Mouse (Mus musculus): ENCODE results near the gene Flrt1. TPM values are rescaled to one million over a fixed set of nuclear protein-coding genes. Genes with fewer than 3 reads are reported as not detected.
"Not testable (repeated sequence)": the region's sequence is repeated elsewhere in the genome, so short reads cannot be mapped to it uniquely, and the experiment has no call there.

Flrt1 gene
- polyA plus RNA-seq, 1 experiment from 2014 or later = 1.5 TPM

- no peak for DNase-seq (ENCODE audit: low spot score)
These were observed 35.5 kb downstream of the Flrt1 start for GRCm38 (mm10) chr19:7069781-7070763.

DNA sequence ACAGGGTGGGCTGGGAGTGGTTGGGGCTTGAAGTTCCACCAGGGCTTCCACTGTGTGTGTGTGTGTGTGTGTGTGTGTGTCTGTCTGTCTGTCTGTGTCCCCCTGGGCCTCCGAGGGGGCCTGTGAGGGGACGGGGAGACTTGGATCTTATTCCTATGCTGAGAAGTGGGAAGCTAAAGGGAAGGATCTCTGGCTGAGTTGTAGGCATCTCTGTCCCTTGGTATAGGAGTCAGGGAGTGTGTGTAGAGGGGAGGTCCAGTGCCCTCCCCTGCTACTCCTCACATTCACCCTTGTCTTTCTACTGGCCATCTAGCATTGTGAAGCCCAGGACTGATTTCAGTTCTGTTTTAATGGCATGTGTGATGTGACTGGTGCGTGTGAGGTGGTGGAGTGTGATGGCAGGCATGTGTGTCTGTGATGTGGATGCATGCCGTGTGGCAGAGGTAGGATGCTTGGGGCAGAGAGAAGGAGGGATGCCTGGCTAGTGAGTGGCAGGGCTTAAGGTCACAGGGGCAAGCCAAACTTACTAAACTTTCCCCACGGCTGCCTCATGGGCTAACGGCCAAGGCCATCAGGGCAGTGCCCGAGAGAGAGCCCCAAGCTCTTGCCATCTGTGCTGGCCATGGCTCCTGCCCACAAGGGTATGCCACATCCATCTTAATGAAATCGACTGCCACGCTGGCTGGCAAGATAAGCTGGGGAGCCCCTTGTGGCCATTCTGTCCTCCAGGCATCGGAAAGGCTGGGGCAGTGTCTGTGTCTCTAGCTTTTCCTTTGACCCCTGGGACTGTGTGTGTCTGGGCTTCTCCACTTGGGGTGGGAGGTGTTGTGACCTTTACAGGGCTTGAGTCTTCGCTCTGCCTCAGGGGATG is 36.6 kb downstream of the Flrt1 start:
- DNase-seq (ENCODE audit: low spot score) = no peak

GRCm38 (mm10) chr19:7068136-7068535 is 37.4 kb downstream of the Flrt1 start:
- DNase-seq (ENCODE audit: low spot score) = peak; percentile 73

- no peak for DNase-seq (ENCODE audit: low spot score)
These were observed 38.0 kb downstream of the Flrt1 start for GRCm38 (mm10) chr19:7067344-7068050.

DNA sequence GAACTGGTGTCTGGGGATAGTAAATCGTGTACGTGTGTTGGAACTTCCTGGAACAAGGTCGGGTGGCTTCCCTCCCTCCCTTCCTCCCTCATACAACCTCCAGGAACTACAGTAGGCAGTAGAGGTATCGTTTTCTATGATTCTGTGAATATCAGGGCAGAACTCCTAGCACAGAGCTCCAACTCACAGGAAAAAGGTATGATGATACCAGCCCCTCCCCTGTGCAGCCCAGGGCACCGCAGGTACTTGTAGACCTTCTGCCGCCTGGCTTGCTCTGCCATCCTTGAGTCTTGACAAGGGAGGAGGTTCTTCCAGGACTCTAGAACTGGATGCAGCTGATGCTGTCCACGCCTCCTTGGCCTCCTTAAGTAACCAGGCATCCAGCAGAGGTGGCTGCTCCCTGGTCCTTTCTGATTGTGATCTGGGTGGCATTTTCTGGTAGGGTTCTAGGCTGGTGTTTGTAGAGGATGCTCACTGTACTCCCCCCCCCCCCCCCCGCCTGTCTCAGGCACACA is 38.6 kb downstream of the Flrt1 start:
- DNase-seq (ENCODE audit: low spot score) = peak; percentile 44

- peak; percentile 73 for DNase-seq (ENCODE audit: low spot score)
These were observed 39.3 kb downstream of the Flrt1 start for GRCm38 (mm10) chr19:7066034-7066827.

- peak; percentile 86 for DNase-seq (ENCODE audit: low spot score)
These were observed 41.0 kb downstream of the Flrt1 start for GRCm38 (mm10) chr19:7064571-7064970.

DNA sequence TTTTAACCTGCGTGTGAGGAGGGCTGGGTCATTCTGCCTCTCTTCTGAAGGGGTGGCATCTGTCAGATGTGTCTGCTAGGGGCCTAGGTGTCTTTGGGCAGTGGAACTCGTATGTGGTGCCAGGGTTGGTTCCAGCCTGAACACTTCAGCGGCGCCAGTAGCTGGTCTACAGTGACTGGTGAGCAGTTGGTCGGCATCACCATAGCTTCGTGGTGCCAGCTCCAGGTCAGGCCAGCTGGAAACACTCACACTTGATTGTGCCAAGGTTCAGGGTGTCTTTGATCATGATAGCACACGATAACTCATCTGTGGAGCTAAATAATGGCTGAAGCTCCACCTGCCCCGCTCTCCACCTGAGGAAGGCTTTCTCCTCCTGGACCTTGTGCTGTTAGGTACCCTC is 42.6 kb downstream of the Flrt1 start:
- no peak for DNase-seq (ENCODE audit: low spot score)

GRCm38 (mm10) chr19:7062110-7062509 is 43.4 kb downstream of the Flrt1 start:
- no peak for DNase-seq (ENCODE audit: low spot score)

DNA sequence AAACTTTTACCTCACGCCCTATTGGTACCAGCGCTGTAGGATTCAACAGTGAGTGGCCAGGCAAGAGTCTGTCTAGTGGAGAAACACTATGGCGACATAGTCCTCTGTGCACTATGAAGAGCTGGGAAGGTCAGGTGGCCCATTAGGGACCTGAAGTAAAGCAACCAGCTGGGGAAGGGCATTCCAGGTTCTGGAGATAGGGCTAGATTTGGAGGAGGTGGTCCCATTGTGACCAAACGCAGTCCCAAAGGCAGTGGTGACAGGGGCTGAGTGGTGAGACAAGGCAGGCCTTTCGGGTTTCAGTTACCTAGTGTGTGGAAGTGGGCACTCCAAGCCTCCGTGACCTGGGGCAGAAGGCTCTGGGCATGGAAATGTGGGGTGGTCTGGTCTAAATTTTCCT is 47.0 kb downstream of the Flrt1 start:
- DNase-seq (ENCODE audit: low spot score) = no peak

- peak; percentile 69 for DNase-seq (ENCODE audit: low spot score)
These were observed 47.8 kb downstream of the Flrt1 start for GRCm38 (mm10) chr19:7057722-7058207.

DNA sequence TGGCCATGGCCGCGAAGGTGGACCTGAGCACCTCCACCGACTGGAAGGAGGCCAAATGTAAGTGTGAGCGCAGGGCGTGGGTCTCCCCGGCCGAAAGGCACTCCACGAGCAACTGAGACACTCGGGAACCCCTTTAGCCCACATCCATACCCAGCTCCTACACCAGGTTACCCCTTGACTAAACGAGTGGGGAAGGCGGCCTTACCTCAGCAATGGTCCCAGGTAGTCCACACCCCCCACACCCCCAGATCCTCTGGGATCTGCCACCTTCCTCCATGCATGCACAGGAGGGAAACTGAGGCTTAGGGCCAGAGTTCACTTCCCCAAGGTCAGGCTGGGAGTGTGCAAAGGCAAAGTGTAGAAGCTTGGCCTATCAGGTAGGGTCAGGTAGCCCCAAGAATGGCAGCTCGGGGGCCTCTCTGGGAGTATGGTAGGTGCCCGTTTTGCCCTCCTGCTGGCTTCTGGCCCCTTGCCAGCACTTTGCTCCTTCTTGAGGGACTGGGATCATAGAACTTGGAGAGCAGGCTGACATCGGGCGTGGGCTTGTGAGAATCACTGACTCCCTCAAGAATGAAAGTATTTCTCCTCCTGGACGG is 48.3 kb downstream of the Flrt1 start:
- no peak for DNase-seq (ENCODE audit: low spot score)

- DNase-seq (ENCODE audit: low spot score) = peak; percentile 80
These were observed 49.1 kb downstream of the Flrt1 start, which contains the start of gene Macrod1 for GRCm38 (mm10) chr19:7056248-7057087. Gene Macrod1, plus strand, starts transcription at chr19:7056810.

DNA sequence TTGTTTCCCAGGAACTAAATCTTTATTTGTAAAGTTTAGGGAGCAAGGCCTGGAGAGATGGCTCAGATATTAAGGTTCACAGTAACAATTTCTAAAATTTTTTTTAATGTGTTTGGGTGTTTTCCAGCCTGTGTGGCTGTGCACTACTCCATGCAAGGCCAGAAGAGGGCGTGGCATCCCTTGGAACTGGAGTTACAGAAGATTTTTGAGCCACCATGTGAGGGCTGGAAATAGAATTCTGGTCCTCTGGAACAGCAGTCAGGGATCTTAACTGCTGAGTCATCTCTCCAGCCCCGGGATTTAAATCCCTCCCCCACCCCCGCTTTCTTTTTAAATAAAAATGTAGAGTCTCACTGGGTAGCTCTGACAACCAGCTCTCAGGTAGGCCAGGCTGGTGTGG is 50.4 kb downstream of the Flrt1 start:
- DNase-seq (ENCODE audit: low spot score) = no peak

GRCm38 (mm10) chr19:7054772-7055171 is 50.8 kb downstream of the Flrt1 start:
- no peak for DNase-seq (ENCODE audit: low spot score)

DNA sequence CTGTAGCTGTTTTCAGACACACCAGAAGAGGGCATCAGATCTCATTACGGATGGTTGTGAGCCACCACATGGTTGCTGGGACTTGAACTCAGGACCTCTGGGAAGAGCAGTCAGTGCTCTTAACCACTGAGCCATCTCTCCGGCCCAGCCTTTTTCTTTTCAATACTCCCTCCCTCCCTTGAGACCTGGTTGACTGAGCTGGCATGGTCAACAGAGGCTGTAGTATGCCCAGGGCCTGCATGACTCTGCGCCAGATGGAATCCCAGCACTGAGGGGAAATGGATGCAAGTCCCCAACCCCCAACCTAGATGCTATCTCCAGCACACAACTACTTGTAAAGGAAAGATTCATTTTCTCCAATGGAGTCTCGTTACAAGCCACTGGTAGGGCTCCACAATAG is 52.1 kb downstream of the Flrt1 start:
- not testable (repeated sequence) for DNase-seq (ENCODE audit: low spot score)

DNA sequence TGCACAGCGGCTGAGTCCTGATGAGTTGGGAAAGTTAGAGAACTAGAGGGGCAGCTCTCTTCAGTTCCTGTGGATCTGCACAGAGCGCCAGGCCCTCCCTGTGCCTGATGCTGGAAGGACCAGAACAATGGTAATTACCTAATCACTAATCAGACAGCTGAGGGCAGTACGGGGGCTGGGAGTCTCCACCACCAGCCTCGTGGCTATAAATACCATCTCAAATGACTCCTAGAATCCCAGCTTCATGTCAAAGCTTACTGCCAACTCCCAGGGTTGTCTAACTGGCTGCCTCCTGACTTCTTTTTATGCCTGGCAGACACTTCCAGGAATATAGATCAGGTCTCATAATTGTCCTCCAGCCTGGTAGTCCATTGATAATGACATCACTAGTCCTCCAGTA is 60.8 kb downstream of the Flrt1 start:
- DNase-seq (ENCODE audit: low spot score) = no peak

DNA sequence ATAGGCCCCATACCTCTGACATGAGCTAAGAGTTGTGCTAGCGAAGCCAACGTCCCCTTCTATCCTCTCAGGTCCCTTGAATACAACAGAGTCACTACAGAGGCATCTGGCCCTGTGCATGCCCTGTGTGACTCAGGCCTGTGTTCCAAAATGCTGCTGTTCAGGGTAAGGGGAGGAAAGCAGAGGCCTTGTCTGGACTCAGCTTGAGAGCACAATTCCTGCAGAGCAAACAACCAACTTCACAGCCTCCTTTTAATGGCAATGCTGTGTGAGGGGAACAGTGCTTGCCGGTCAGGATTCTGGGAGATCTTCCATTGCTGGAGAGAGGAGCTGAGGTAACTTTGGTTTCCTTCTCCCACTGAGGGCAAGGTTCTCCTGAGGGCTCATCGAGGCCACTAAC is 61.2 kb downstream of the Flrt1 start:
- no peak for DNase-seq (ENCODE audit: low spot score)
